Mouse (Mus musculus) gastrocnemius, postnatal 25 days (tissue): Measurements from ENCODE around the gene Masp1. TPM values are rescaled to one million over a fixed set of nuclear protein-coding genes. Genes with fewer than 3 reads are reported as not detected.

Experiments
- DNase-seq: peaks from one replicate; pipeline ENCODE4 v3.0.0; 2022
- total RNA-seq, 2 experiments: library from RNA; stranded (reverse); gene quantifications; 1 replicate in 1 of 2; 2 replicates in 1 of 2; pipeline ENCODE4 v1.2.3; 2021

Masp1 gene
- total RNA-seq, 2 experiments from 2014 or later, result 14.7 to 18.6 TPM

DNA sequence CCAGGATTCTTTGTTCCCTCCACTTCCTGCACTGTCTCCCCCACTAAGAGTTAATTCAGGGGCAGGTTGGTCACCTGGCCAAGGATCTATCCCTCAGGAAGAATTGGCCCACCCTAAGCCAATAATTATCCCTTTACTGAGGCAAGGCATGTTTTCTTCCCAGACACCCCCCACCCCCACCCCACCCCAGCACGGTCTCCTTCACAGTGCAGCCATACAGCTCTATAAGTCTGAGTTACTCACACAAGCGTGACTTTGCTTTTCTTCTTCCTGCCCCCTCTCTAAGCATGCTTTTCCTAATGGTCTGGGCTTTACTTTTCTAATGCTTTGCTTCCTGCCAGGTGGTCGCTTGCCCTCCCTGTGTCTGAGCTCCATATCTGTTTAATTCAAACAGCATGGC is 118.7 kb downstream of the Masp1 start:
- no peak for DNase-seq

DNA sequence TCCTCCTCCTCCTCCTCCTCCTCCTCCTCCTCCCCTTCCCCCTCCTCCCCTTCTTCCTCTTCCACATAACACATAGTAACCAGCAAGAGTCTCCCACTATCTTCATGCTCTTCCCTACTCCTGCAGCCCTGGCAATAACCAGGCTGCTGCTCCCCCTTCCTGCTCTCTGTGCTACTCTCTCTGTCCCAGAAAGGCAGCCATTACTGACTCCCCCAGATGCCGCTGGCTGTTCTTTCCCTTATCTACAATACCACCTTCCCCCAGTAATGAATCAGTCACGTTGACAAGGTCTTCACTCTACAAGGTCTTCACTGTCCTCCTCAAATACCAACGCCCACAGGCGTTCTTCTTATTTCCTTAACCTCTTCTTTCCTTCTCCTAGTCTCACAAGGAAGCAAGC is 119.2 kb downstream of the Masp1 start:
- no peak for DNase-seq

Other genes with a start within 250 kb of the Masp1 start
- not detected for gene Rtp1, start 91.7 kb downstream of the Masp1 start, total RNA-seq
- 1 to 10 TPM; 1.9 to 2.0 TPM for gene Rtp4, start 524 bp downstream of the Masp1 start, total RNA-seq